Mouse (Mus musculus) kidney, adult 18-20 months (tissue): ENCODE measurements at regions not wholly inside any gene's neighbourhood (a gene's known extent, or its start where the extent isn't known, plus 50 kb on each side); places are given as distances from the start of the nearest gene placed in this dataset.
"Not testable (repeated sequence)": the region's sequence is repeated elsewhere in the genome, so short reads cannot be mapped to it uniquely, and the experiment has no call there.

Experiments
- DNase-seq: peaks from one replicate; pipeline ENCODE4 v3.0.0; 2021

GRCm38 (mm10) chr5:52010426-52010825 lies 179.9 kb downstream of the Dhx15 start:
- no peak for DNase-seq

GRCm38 (mm10) chr5:52008942-52009341 lies 181.4 kb downstream of the Dhx15 start:
- no peak for DNase-seq

GRCm38 (mm10) chr5:52006843-52007242 lies 183.5 kb downstream of the Dhx15 start:
- DNase-seq, result no peak

- DNase-seq, result no peak
Observed at GRCm38 (mm10) chr5:51990847-51991610, 199.3 kb downstream of the Dhx15 start.

- DNase-seq, result no peak
Observed at GRCm38 (mm10) chr5:51989396-51989795, 200.9 kb downstream of the Dhx15 start.

DNA sequence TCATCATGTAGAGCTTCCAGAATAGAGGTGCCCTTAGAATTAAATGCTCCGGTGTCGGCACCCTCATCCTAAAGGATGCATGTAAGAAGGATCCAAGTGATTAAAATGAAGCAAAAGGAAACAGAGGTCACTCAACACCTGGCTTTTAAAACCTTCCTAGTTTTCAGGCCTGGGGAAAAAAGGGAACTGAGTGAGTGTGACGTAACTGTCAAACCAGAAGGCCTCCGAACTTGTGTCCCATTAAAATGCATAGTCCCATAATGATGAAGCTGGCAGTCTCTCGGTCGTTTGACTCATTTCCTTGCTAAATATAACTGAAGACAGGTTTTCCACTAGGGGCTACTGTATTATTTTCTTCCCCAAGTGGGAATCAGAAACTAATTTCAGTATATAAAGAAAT lies 201.4 kb downstream of the Dhx15 start:
- no peak for DNase-seq

- DNase-seq, result no peak
Observed at GRCm38 (mm10) chr5:51984966-51985365, 205.3 kb downstream of the Dhx15 start.

DNA sequence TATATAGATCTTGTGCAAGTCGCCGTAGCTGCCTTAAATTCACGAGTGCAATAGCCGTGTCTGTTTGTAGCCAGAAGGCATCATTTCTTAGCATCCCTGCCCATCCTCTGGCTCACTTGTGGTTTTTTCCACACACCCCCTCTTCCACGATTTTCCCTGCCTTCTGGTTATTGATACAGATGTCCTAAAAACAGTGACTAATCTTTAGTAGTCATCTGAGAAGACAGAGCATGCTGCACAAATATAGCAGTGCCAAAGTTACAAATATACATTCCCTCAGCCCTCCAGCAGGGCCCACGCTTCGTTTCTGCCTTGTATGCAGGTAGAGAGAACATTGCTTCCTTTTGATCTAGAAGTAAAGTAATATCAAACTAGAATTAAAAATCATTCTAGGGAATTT lies 207.5 kb downstream of the Dhx15 start:
- no peak for DNase-seq

- DNase-seq, result no peak
Observed at GRCm38 (mm10) chr5:51980901-51981300, 209.4 kb downstream of the Dhx15 start.

- no peak for DNase-seq
Observed at GRCm38 (mm10) chr5:51952499-51952898, 237.8 kb downstream of the Dhx15 start.

- no peak for DNase-seq
Observed at GRCm38 (mm10) chr5:51949996-51950395, 240.3 kb downstream of the Dhx15 start.

GRCm38 (mm10) chr5:51946062-51946461 lies 244.3 kb downstream of the Dhx15 start:
- no peak for DNase-seq

- not testable (repeated sequence) for DNase-seq
Observed at GRCm38 (mm10) chr5:51941925-51942291, 248.4 kb downstream of the Dhx15 start.

- no peak for DNase-seq
Observed at GRCm38 (mm10) chr5:51941255-51941924, 248.9 kb downstream of the Dhx15 start.

- no peak for DNase-seq
Observed at GRCm38 (mm10) chr5:51938845-51939244, 251.5 kb downstream of the Dhx15 start.

DNA sequence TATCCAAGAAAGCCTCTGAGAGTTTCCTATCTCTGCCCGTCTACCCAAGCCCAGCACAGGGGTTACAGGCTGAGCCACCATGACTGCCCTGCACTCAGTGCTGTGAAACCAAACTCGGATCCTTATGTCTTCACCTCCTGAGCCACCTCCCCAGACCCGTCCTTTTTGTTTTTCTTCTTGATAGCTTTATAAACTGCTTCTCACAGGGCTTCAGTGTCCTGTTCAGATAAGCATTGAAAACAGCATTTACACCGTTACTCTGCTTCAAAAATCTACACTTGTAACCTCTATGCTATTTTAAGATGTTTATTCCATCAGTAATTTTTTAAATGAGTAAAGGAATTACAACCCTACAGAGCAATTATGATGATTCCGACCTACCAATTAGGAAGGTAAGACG lies 253.0 kb downstream of the Dhx15 start:
- DNase-seq, result no peak

- no peak for DNase-seq
Observed at GRCm38 (mm10) chr5:51935391-51936354, 254.6 kb downstream of the Dhx15 start.

- no peak for DNase-seq
Observed at GRCm38 (mm10) chr5:51934910-51935309, 255.4 kb downstream of the Dhx15 start.

- DNase-seq, result no peak
Observed at GRCm38 (mm10) chr5:51933331-51933730, 257.0 kb downstream of the Dhx15 start.

- DNase-seq, result no peak
Observed at GRCm38 (mm10) chr5:51930416-51930815, 259.9 kb downstream of the Dhx15 start.

DNA sequence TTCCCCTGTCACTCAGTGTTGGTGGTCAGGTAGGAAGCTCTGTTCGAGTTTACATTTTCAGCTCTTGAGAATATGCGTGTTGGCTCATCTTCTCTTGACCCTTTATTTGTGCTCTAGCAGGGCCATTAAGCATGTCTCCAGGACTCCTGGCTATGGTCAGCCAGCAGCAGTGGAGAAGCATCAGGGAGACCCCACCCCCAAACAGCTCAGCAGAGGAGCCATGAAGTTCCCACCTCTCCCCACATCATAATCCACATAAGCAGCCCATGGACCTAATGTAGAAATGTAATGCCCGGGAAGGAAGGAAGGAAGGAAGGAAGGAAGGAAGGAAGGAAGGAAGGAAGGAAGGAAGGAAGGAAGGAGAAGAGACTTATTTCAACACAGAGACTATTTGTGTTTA lies 261.5 kb downstream of the Dhx15 start:
- no peak for DNase-seq

DNA sequence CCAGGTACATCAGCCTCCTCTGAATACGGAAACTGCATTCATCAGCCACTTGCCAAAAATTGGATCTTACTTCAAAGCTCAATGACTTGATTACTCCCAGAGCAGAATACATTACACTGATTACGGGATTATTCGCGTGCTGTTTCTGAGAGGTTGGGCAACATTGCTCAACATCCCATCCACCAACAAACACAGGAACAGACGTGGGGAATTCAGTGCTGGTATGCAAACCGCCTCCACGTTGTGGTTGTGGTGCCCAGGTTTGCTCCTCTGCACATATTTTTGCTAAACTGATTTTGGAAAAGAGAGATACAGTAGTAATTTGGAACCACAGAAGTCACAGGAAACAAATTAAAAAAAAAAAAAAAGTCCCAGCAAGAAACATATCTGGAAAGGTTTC lies 266.9 kb downstream of the Dhx15 start:
- no peak for DNase-seq

DNA sequence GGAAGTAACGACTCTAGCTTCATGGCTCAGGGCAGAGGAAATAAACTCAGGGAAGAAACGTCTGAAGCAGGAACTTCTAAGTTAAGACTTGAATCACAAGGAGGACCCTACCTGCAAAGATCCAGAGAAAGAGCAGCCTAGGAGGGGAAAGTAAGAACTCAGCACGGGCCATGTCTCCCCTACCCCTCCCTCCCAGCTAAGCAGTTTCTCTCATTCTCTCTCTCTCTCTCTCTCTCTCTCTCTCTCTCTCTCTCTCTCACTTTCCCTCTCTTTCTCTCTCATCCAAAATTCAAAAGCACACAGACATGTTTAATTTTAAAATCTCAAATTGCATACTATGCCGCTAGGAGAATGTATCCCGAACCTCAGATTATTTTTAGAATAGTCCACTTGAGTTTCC lies 267.3 kb downstream of the Dhx15 start:
- DNase-seq, result no peak
